Mouse (Mus musculus): Measurements from ENCODE around the gene 4930412O13Rik.

The 4930412O13Rik gene

DNA sequence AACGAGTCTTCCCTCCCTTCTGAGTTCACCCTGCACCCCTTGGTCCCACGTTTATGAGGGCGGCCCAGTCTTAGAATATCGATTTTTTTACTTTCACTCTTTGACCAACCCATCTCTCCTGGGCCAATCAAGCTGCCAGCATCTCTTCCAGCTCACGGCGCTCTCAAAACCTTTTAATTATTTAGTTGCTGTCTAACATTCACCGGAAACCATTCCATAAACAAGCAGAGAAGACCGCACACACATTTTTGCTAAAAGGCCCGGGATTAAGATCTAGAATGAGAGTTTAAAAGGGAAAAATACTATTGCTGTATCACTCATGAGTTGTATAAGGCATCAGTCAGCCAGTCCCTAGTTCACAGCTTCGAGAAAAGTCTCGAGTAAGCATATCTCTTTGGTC, 781 bp upstream of the 4930412O13Rik start:
- no peak for DNase-seq (ENCODE audit: low spot score in 2 of 2)

DNA sequence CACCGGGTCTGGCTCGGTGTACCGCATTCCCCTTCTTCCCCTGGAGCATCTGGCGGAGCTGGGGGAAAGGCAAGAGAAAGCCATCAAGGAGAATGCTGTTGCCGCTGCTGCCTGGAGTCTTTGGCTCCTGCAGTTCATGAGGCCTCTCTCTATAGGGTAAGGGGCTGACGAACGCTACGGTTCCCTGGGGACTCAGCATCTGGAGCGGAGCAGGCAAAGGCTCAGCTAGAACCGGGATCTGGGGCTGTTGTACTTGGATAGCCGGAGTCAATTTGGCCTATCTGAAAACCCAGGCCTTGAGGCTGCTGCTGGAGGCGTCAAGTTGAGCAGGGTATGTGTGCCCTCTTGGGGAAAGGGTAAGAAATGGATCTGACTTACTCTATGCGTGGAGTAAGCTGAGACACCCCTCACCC, 565 bp downstream of the 4930412O13Rik start:
- DNase-seq (ENCODE audit: low spot score in 2 of 2) = peak in 1 of 2 experiments; percentile 11

DNA sequence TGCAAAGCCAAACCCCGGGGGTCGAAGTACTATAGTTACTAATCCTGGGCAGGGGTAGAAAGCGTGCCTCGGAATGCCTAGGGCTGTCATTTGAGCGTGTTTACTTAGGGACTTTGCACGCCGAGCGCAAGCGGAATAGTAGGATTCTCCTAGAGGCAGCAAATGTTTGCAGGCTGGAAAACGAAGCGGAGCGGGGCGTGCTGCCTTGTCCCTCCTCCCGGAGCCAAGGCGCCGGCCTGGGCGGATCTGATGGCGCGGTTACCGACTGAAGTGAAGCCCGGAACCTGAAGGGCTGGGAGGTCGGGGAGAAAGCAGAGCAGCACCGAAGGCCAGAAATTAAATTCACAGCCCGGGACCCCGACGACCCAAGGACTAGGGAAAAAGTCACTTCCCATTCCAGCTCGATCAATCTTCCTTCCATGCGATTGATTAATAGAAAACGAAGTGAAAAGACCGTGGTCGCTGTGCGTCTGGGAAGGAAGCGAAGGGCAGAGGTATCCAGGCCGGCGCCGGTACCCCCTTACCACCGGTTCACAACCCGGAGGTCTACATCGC, 1.4 kb downstream of the 4930412O13Rik start:
- peak in 1 of 2 experiments; percentile 25 for DNase-seq (ENCODE audit: low spot score in 2 of 2)

DNA sequence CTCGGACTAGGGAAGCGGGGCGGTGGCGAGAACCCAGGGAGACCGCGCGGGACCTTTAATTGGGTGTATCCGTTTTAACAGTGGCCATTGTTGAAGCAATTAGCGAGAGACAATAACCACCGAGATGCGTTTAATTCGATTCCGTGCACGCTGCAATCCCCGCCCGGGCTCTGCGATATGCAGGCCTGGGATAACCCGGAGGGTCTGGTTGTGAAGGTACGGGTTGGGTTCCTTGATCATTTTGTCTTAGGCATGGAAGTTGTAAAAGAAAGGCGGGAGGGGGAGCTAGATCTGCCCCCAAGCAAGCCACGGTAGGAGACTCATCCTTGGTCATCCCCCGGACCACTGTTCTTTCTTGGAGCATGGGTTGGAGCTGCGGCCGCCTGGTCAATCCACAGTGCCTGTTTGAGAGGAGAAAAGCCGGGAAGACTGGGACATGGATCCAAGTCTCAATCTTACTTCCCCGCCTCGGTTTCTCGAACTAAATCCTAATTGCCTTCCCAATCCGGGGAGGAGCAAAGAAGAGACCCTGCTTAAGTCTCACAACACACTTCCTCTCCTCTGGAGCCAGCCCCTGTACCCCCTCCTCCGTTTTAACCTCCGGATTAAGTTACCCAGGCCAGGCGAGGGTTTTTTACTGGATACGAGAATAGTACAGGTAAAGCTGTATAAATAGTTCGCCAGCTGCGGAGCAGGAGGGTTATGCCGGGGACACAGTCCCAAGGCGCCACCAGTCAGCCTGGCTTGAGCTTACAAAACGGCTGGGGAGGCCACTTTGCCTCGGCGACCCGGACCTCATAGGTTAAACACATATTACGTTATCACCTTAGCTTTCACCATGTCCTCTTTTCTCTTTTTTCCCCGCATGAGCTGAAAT, 2.1 kb downstream of the 4930412O13Rik start:
- DNase-seq (ENCODE audit: low spot score in 2 of 2) = peak in 1 of 2 experiments; percentile 23

DNA sequence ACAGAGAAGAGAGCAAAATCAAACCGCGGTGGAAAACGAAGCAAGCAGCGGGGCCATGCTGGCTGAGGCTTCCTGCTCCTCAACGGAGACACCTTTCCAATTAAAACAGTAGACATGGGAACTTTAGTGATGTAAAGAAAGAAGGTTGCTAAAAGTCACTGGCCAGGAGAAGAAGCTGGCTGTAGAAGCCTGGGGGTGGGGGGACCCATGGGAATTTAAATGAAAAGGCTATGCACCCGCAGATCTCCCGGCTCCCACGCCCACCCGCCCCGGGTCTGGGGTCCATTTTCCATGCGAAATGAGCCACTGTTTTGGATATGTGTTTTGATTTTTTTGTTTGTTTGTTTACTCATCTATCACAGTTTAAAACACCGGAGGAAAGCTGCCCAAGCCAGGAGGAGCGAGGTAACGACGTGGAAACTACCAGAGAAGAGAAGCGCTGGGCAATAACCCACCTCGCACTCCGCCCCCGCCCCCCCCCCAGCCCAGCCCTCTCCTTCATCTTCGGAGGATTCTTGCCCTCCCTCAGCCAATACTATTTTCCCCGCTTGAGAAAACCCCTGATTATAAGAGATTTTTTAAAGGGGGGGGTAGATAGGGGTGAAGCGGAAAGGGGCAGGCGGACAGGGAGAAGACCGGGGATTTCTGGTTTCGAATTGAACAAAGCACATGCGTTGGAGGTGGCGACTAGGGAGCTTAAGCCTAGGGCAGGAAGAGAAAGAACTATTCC, 2.9 kb downstream of the 4930412O13Rik start:
- DNase-seq (ENCODE audit: low spot score in 2 of 2) = no peak

DNA sequence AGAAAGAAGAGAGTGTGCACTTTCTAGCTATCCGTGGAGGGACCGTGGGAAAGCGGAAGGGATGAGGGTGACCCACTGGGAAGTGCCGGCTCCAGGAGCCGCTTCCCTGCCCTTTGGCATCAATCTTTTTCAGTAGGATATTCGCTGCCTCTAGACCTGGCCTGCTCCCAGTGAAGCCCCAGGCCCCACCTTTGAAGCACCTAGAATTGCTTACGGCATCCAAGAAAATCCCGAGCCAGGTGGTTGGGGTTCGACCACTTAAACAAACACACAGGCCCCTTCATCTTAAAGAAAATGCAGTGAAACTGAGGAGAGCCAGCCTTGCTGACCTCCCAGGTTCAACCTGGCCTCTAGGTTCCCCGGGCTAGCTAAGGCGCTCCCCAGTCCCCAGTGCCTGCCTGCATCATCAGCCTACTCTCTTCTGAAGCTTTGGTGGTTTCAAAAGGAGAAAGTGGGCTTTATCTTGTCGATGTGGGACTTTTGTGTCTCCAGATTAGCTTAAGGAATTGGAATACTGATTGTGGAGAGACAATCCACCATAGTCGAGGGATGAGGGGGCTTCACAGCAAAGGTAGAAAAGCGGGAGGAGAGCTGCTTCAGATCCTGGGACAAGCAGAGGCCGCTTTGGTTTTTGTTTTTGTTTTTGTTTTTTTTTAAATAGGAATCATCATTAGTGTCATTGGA, 3.6 kb downstream of the 4930412O13Rik start:
- DNase-seq (ENCODE audit: low spot score in 2 of 2) = no peak

DNA sequence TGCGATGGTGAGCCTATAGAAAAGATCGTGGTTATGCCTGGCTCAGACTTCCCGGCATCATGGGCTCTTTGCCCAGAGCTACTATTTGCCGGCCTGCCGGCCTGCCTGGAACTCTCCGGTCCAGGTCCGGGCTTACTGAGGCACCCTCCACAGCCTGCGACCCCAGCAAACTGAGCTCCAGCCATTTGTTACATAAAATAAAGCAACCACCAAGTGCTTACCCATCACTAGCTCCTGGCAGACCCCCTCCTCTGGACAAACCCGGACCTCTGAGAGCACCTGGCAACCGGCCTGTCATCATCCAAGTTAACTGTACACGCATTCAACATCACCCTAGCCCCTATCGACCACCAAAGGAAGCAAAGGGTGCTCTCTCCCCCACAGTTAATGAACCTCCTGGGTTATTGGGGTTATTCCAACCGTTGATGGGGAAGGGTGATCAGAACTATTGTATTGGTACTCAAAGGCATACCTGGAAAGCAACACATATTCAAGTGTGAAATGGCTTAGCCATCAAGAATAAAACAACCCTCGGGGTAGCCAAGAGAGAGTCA, 4.2 kb downstream of the 4930412O13Rik start:
- DNase-seq (ENCODE audit: low spot score in 2 of 2) = no peak

DNA sequence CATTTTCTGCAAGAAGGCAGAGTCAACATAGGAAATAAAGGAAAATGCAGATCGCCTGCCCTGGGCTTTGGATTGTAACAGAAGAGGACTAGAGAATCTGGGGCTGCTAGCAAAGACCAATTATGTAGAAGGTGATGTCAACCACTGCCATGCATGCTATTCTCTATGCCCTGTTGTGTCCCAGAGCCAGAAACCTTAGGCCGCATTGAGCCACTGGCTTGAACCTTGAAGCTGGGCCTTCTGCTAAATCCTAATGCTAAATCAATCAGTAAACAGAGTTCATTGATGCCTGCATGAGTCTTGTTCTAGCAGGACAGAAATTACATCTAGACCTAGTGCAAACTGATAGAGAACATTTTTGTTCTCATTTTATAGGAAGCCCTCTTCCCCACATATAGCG, 5.0 kb downstream of the 4930412O13Rik start:
- DNase-seq (ENCODE audit: low spot score in 2 of 2) = no peak

DNA sequence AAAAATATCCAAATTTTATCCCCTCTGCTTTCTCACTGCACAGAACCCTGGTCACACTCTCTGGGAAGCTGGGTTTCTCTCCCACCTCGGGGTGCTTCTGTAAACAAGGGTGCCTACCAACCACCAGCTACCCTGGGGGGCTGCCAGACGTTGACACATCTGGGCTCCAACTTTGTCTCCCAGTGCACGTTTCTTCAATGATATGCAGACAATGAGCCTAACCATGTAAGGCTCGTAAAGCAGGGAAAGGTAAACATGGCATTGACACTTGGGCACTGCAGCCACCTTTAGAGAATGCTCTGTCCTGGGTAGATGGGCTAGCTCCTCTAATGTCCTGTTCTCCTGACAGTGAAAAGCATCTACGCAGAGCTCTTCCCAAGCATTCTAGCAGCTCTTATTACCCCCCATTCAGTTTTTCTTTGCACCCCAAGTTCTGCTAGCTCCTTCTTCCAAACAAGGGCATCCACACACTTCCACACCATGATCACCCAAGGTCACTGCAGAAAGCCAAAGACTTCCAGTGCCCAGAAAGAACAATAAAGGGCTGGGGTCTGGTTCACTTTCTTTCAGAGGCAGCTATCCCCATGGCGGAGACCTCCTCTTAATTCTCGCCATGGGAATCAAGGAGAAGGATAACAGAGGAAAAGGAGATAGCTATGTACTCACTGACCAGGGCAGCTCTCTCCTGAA, 6.0 kb downstream of the 4930412O13Rik start:
- DNase-seq (ENCODE audit: low spot score in 2 of 2) = no peak

DNA sequence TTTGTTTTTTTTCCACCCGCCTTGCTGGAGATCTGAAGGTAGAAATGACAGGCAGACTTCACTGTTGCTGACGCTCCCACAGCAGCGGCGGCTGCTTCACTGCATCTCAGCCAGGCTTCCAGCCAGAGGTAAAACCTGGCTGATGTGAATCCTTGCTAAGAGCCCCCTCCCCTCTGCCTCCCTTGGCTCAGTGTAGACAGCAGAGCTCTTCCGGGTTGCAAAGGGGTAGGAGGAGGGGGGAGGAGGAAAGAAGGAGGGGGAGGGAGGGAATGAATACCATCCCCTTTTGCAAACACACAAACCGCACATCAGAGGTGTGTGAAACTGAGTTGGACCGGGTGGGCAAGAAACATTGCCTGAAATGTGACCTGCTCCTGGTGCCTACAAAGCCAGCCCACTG, 6.6 kb downstream of the 4930412O13Rik start:
- no peak for DNase-seq (ENCODE audit: low spot score in 2 of 2)

DNA sequence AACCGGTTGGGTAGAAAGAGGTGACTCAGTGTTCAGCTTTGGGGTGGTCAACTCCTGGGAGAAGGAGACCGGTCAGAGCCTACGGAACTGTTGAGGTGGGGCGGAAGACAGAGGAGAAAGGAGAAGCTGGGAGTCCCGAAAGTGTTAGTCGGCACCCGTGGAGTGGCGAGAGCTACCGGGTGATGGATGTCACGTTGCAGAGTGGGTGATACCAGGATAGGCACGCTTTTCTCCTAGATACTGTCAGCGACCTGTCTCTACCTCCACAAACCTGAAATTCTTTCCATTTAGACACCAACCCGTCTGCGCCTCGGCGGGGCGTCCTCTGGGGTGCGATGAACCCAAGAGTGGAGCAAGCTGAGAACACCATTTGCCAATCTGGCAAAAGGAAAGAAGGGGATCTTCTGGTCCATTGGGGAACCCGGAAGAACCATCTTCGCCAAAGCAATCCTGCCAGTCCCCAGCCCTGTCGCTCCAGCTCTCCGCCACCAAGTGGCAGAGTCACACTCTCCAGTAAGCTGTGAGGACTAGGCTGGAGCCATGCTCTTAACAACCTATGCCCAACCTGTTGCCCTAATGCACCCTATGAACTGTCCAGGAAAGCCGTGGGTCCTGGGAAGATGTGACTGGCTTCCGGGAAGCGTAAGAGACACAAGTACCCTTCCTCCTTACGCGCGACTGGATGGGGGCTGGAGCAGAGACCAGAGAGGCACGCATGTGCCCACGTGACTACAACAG, 8.0 kb downstream of the 4930412O13Rik start, which contains the start of gene 9230102O04Rik:
Gene 9230102O04Rik (minus strand): TSS at position 628 of the 738 bp plus-strand sequence.
- peak in 1 of 2 experiments; percentile 22 for DNase-seq (ENCODE audit: low spot score in 2 of 2)

DNA sequence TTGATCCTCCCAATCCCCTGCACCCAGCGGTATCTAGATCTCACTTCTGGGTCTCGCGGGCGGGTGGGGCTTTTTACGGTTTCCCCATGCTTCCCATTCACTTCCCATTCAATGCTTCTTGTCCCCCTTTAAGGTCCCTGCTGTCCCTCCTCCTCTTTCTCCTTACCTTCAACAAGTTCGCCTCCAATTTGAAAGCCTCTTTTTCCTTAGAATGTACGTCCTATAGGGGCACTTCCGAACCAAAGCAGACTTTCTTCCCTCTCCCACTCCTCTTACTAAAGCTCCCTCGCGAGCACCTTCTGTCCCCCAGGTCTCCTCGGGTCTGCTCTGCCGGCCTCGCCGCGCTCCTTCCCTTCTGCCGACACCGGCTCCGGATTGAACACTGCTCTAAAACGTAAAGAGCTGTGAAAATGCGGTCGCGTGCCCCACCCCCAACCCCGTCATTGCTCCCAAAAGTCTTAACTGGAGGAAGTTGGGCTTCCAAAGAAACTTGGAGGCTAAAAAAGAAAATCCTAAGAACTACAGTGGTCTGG, 8.7 kb downstream of the 4930412O13Rik start, which contains the start of gene Gata3:
Gene Gata3 (minus strand): TSS at position 384 of the 533 bp plus-strand sequence.
- no peak for DNase-seq (ENCODE audit: low spot score in 2 of 2)

DNA sequence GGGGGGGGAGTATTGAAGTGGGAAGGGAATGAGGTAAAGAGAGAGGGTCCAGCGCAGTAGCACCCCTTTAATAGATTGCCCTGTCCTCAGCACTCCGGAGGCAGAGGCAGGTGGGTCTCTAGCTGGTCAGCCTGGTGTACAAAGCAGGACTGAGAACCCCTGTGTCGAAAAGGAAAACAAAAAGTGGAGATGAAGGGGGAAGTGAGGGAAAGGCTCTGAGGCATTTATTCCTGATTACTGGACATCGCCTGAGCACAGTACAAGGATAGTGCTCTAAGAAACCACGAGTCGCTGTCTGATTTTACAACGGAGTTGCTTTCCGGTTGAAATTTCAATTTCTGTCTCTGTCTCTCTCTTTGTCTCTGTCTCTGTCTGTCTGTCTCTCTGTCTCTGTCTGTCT, 9.2 kb downstream of the 4930412O13Rik start:
- no peak for DNase-seq (ENCODE audit: low spot score in 2 of 2)

DNA sequence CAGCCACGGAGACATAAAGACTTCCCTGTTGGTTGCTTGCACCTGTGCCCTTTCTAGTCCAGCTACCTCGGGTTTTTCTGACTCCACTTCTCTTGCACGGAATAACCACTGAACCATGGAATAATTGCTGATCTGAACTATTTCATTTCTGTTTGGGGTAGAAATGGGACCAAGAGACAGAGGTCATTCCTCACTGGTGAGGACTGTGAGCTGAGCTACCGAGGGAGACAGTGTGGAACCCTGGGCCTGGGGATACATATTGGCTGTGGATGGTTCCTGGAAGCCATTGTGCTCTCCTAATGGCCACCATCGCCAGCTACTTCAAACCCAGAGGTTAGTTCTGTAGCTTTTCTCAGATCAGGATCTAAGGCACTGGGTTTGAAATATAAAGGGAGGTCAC, 9.9 kb downstream of the 4930412O13Rik start:
- DNase-seq (ENCODE audit: low spot score in 2 of 2) = no peak

DNA sequence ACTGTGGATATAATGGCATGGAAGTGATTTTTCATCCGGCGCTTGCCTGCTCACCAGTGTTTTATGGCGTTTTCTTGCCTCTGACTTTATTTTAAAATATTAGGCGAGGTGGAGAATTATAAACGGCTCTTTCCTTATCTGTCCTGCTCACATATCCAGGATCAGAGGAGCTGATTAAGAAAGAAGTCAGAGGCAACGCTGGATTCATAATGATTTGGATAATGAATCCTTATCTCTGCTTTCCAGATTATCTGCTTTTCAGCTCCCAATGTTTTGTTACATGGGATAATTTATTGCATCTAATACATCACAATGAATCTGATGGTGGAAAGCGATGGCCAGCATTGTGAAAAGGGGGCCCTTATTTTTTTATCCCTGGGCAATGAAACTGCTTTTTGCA, 11.5 kb downstream of the 4930412O13Rik start:
- no peak for DNase-seq (ENCODE audit: low spot score in 2 of 2)

DNA sequence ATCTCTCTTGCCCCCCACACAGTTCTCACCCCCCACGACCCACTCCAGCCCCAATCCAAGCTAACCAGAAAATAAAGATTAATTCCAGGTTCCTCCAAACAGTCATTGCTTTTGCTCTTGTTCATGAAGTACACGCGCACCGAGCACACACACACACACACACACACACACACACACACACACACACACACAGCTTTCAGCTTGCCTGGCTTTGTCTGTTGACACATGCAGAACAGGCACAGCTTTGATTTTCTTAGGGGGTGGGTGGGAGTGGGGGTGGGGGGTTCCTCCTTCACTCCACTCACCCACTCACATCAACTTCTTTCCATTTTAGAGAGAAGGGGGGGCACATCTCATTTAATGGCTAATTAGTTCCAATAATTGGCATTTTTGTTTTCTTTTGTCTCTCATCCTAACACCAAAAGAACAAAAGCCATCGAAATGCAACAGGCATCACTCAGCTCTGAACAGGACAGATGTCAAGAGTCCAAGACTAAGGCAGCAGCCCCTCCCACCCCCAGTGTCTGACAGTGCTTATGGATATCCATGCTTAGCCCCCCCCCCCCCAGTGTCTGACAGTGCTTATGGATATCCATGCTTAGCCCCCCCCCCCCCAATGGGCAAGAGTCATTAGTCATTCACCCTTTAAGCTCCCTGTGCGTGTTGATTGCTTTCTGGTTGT, 12.4 kb downstream of the 4930412O13Rik start:
- DNase-seq (ENCODE audit: low spot score in 2 of 2) = no peak

DNA sequence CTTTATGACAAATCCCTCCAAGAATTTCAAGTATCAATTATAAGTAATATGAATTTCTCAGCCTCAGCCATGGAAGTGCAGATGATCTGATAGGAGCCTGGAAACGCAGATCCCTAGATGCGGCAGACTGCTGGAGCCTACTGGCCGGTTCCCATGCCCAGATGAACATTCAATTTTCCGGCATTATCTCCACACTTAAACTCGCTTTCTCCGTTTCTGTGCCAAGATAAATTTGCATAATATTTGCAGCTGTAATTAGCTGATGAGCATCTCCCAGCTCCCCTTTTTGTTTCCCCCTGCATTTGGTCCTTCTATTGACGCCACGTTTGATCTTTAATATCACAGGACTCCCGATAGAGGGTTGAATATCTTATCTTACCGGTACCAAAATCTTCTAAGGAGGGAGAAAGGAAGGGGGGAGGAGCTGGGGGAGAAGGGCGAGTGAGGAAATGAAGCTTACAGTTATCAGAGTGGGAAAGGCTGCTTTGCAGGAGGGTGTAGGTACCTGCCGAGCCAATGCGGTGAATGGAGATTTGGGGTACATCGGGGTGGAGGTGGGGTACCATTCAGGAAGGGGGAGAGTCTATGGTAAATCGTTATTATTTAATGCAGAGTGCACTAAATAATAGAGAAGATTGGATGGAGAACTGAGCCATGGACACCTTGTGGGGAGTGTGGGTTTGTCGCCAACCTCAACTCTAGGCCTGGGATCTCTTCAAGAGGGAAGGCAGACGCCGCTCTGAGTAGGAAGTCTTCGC, 14.0 kb downstream of the 4930412O13Rik start:
- no peak for DNase-seq (ENCODE audit: low spot score in 2 of 2)

DNA sequence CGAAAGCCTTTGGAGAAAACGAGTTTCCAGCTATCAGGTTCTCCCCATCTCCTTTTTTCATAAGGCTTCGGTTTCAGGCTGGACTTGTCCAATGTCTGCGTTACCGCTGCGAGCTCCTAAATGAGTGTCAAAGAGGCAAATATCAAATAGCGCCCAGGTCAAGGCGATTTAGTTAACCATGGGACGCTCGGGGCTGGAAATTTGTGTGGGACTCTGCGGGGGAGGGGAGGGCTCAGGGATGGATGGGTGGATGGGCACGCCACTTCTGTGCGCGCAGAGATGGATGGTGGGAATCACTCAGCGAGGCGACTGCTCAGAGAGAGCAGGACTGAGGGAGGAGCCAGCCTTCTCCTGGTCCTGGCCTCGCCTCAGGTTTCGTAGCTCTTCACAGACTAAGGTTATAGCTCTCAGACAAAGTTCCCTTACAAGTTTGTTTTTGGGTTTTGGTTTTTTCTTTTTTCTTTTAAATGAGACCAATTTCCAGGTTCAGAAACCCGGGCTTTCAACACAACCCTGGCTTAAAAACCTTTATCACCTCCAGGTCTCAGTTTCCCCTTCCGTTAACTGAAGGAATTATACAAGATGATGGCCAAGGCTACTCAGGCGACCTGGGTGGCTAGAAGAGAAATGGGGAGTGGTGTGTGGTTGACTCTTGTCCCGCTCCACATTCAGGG, 15.2 kb downstream of the 4930412O13Rik start:
- DNase-seq (ENCODE audit: low spot score in 2 of 2) = no peak

Data from natural killer cell, adult 2 months (primary cell).